Mouse (Mus musculus) liver, postnatal 0 days (tissue): ENCODE measurements around the gene Snhg11. TPM values are rescaled to one million over a fixed set of nuclear protein-coding genes. Genes with fewer than 3 reads are reported as not detected.
A peak's percentile ranks its signal among the peaks of the same experiment; 100 is the strongest.

Experiments used
- ATAC-seq: fragments of 200-750 bp; cut with Nextera tagmentation; 2 replicates; pipeline ENCODE4 v1.8.0; 2017; ENCODE audit warnings: mild to moderate bottlenecking, moderate library complexity
- DNase-seq: peaks from one replicate; pipeline ENCODE4 v3.0.0-alpha.2; 2016
- H3K27ac ChIP-seq: fragments of 300-500 bp; sonication (generic); 2 replicates; pipeline ENCODE4 v1.5.1; 2014; ENCODE audit warnings: antibody characterized with exemption, moderate library complexity, mild to moderate bottlenecking, low read depth
- H3K27me3 ChIP-seq: fragments of 300-500 bp; sonication (generic); 2 replicates; pipeline ENCODE4 v1.6.1; 2014; ENCODE audit warnings: low read length, control low read depth, mixed read lengths; ENCODE audit not compliant: insufficient read depth
- H3K36me3 ChIP-seq: fragments of 300-500 bp; sonication (generic); replicated peaks from 2 replicates; pipeline ENCODE4 v1.6.1; 2014; ENCODE audit warnings: mild to moderate bottlenecking, control low read depth, low read length, moderate library complexity, mixed read lengths; ENCODE audit not compliant: insufficient read depth
- H3K4me1 ChIP-seq: fragments of 300-500 bp; sonication (generic); 2 replicates; pipeline ENCODE4 v1.6.1; 2014; ENCODE audit warnings: antibody characterized with exemption, mild to moderate bottlenecking, control low read depth; ENCODE audit not compliant: insufficient read depth
- H3K4me2 ChIP-seq: fragments of 300-500 bp; sonication (generic); 2 replicates; pipeline ENCODE4 v1.6.1; 2014; ENCODE audit warnings: low read depth, mild to moderate bottlenecking, low read length, moderate library complexity, mixed read lengths
- H3K4me3 ChIP-seq: fragments of 300-500 bp; sonication (generic); 2 replicates; pipeline ENCODE4 v1.5.1; 2014; ENCODE audit warnings: low read depth, low read length
- H3K9ac ChIP-seq: fragments of 300-500 bp; sonication (generic); replicated peaks from 2 replicates; pipeline ENCODE4 v1.6.1; 2014; ENCODE audit warnings: mild to moderate bottlenecking, moderate library complexity
- H3K9me3 ChIP-seq: fragments of 300-500 bp; sonication (generic); 2 replicates; pipeline ENCODE4 v1.6.1; 2016; ENCODE audit warnings: mild to moderate bottlenecking, control low read depth, low read length, mixed read lengths
- CTCF ChIP-seq: sonication (generic); IDR thresholded peaks from 2 replicates; pipeline ENCODE4 v1.5.1; 2016; ENCODE audit warnings: antibody characterized with exemption, low read depth
- EP300 ChIP-seq: IDR thresholded peaks from 2 replicates; pipeline ENCODE4 v1.6.1; 2016; ENCODE audit warnings: antibody characterized with exemption, low read depth, mild to moderate bottlenecking
- WGBS: fragments of 180-500 bp; shearing (Covaris S2); extraction: QIAGEN DNeasy Blood & Tissue Kit; methylation state at CpG from one replicate; pipeline ENCODE4 v1.1.7; 2014; ENCODE audit not compliant: insufficient replicate concordance; 5-methylcytosine and 5-hydroxymethylcytosine counted together
- polyA plus RNA-seq: library from polyadenylated mRNA; unstranded; fragments of >200 nt; fragmentation: Nextera tagmentation; extraction: Ambion mirVana; gene quantifications from 2 replicates; pipeline ENCODE4 v1.2.1, GENCODE M21; 2015

Snhg11 gene
- polyA plus RNA-seq, 1 experiment from 2014 or later: 0.28 TPM

GRCm38 (mm10) chr2:158367654-158368053, 7.8 kb upstream of the Snhg11 start:
- no peaks in the 10 kb centered on the region for H3K9me3 ChIP-seq
- H3K27me3 ChIP-seq: no peaks in the 10 kb centered on the region
- H3K4me3 ChIP-seq: no peak overlapping the region
- DNase-seq (no peak), ATAC-seq (no peak)
- 61% methylated on average over 5 of the region's 5 CpGs for WGBS
- no peak overlapping the region for H3K27ac ChIP-seq
- no peak for TF ChIP-seq CTCF
- TF ChIP-seq EP300: no peak
- H3K36me3 ChIP-seq: no peaks in the 10 kb centered on the region
- no peak overlapping the region for H3K4me2 ChIP-seq
- H3K4me1 ChIP-seq: peaks cover 1% of the 10 kb centered on the region; the same call in 1 of the 2 replicates
- H3K9ac ChIP-seq: no peak overlapping the region

GRCm38 (mm10) chr2:158368313-158368712, 7.1 kb upstream of the Snhg11 start:
- Histone ChIP-seq H3K9me3 (no peaks in the 10 kb centered on the region), H3K27ac (no peak overlapping the region), H3K36me3 (no peaks in the 10 kb centered on the region), H3K9ac (no peak overlapping the region), H3K4me2 (no peak overlapping the region), H3K27me3 (no peaks in the 10 kb centered on the region), H3K4me3 (no peak overlapping the region), H3K4me1 (peaks cover 3% of the 10 kb centered on the region; the same call in 1 of the 2 replicates)
- ATAC-seq (no peak), DNase-seq (no peak)
- WGBS: 78% methylated on average over 8 of the region's 8 CpGs
- TF ChIP-seq CTCF (no peak), EP300 (no peak)

- Histone ChIP-seq H3K27ac (no peak overlapping the region), H3K4me3 (no peak overlapping the region), H3K36me3 (no peaks in the 10 kb centered on the region), H3K4me2 (no peak overlapping the region), H3K9me3 (no peaks in the 10 kb centered on the region), H3K9ac (no peak overlapping the region), H3K4me1 (peaks cover 3% of the 10 kb centered on the region), H3K27me3 (no peaks in the 10 kb centered on the region)
- DNase-seq (no peak), ATAC-seq (no peak)
- TF ChIP-seq CTCF: no peak
- no peak for TF ChIP-seq EP300
- 72% methylated on average over 3 of the region's 3 CpGs for WGBS
Measured at GRCm38 (mm10) chr2:158369474-158370172, 5.8 kb upstream of the Snhg11 start.

- no peak overlapping the region for H3K4me2 ChIP-seq
- no peak overlapping the region for H3K9ac ChIP-seq
- no peaks in the 10 kb centered on the region for H3K9me3 ChIP-seq
- 51% methylated on average over 5 of the region's 5 CpGs for WGBS
- H3K4me3 ChIP-seq: no peak overlapping the region
- TF ChIP-seq CTCF (no peak), EP300 (no peak)
- DNase-seq: no peak
- no peaks in the 10 kb centered on the region for H3K36me3 ChIP-seq
- H3K27me3 ChIP-seq: peaks cover under 1% of the 10 kb centered on the region
- no peak for ATAC-seq
- H3K27ac ChIP-seq: no peak overlapping the region
- peaks cover 3% of the 10 kb centered on the region for H3K4me1 ChIP-seq
Measured at GRCm38 (mm10) chr2:158370173-158370550, 5.3 kb upstream of the Snhg11 start.

- Histone ChIP-seq H3K9me3 (no peaks in the 10 kb centered on the region), H3K4me3 (no peak overlapping the region), H3K36me3 (no peaks in the 10 kb centered on the region), H3K4me1 (peaks cover 9% of the 10 kb centered on the region), H3K9ac (no peak overlapping the region), H3K27ac (0 out of 2 replicates have a peak overlapping the region, but pooled peaks have one; percentile 44), H3K27me3 (peaks cover 17% of the 10 kb centered on the region), H3K4me2 (no peak overlapping the region)
- ATAC-seq (peak; percentile 91), DNase-seq (peak; percentile 46)
- WGBS: 44% methylated on average over 5 of the region's 5 CpGs
- TF ChIP-seq CTCF (no peak), EP300 (no peak)
Measured at GRCm38 (mm10) chr2:158373061-158373460, 2.4 kb upstream of the Snhg11 start.

- Histone ChIP-seq H3K4me2 (no peak overlapping the region), H3K4me3 (no peak overlapping the region), H3K27ac (no peak overlapping the region), H3K9ac (no peak overlapping the region), H3K9me3 (no peaks in the 10 kb centered on the region), H3K4me1 (peaks cover 9% of the 10 kb centered on the region), H3K36me3 (no peaks in the 10 kb centered on the region), H3K27me3 (peaks cover 17% of the 10 kb centered on the region)
- WGBS: 66% methylated on average over 7 of the region's 7 CpGs
- no peak for DNase-seq
- no peak for ATAC-seq
- TF ChIP-seq CTCF: no peak
- no peak for TF ChIP-seq EP300
Measured at GRCm38 (mm10) chr2:158373516-158373915, 1.9 kb upstream of the Snhg11 start.
